27 mouse cellular contexts compared by ENCODE assay signal in the genomic region with DNA sequence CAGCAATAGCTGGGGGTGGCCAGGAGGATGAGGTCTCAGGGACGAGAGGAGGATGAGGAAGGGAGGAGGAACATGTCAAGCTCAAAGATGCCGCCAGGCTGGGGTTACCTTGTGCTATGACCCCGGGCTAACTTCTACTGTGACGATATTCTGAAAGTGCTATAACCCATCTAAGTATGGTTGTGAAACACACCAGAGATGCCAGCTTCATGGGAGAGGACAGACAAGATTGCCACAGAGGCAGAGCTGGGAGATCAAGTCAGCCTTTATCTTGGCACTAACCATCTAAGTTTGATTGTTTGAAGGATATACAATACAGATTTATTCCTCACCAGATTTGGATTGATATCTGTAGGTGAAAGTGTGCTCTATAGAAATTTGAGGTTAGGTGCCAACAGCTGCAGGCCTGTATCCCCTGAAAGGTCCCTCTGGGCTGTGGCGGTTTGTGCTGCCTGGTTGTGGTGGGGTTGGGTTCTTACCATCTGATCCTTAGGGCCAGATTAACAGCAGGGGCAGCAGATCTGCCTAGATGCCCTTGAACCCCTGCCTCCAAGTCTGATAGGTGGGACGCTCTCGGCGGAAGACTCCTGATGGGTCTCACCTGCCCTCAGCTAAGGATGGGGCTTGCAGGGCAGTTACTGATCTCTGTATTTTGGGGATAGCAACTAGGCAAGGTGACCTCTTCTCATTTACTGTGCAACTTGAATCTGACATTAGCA. TPM values are rescaled to one million over a fixed set of nuclear protein-coding genes. Genes with fewer than 3 reads are reported as not detected.
A peak's percentile ranks its signal among the peaks of the same experiment; 100 is the strongest.
DNase-seq lines count a peak whose midpoint lies in the region; ATAC-seq and TF ChIP-seq lines count a peak whose summit lies in the region.
"Had no signal": no experiment of that assay in that cellular context is flagged by ENCODE, and none has a peak within 500 bp of the region (broad histone marks: within the 10 kb centered on the region; RNA-seq: fewer than 3 reads in every experiment).

No protein-coding gene starts in this region.

- DNase-seq in heart, adult 11 months = peak; percentile 64
- no peak for DNase-seq in heart, adult 9 months (ENCODE audit: low spot score in 2 of 2)
- peak; percentile 74 for DNase-seq in liver, adult 2 months (ENCODE audit: extremely low read depth, low read depth, low spot score)
- no peak for DNase-seq in gastrocnemius, postnatal 14 days
- DNase-seq: adrenal gland, adult 8-10 months; adrenal gland, postnatal 25 days; cerebellum, adult 11-12 months; cerebellum, adult 8-10 months; cerebellum, postnatal 10 days; cerebellum, postnatal 36 days; embryo, embryonic 11 days; gastrocnemius, postnatal 10 days; heart, postnatal 36 days had no signal

- no peak for TF ChIP-seq CTCF in liver, adult 2 months (IDR thresholded peaks at IDR 0.05; ENCODE audit: low read depth, low read length)

- no peak overlapping the region for H3K4me2 ChIP-seq in liver, embryonic 12.5 days
- H3K4me2 ChIP-seq: embryonic facial prominence, embryonic 13.5 days; forebrain, embryonic 13.5 days; heart, embryonic 13.5 days; hindbrain, embryonic 14.5 days had no signal

- no peak overlapping the region for H3K27ac ChIP-seq in liver, adult 2 months (replicated peaks; ENCODE audit: insufficient read depth, low read depth, low read length)
- no peak overlapping the region for H3K27ac ChIP-seq in liver, embryonic 12.5 days
- H3K27ac ChIP-seq: embryonic facial prominence, embryonic 10.5 days; embryonic facial prominence, embryonic 13.5 days; forebrain, embryonic 10.5 days; forebrain, embryonic 13.5 days; heart, embryonic 13.5 days; hindbrain, embryonic 14.5 days; hindbrain, postnatal 0 days had no signal

- peaks cover 2% of the 10 kb centered on the region; the same call in 1 of the 2 replicates for H3K4me1 ChIP-seq in liver, adult 2 months (ENCODE audit: control insufficient read depth, insufficient read depth, low read length)
- no peaks in the 10 kb centered on the region for H3K4me1 ChIP-seq in liver, embryonic 12.5 days
- H3K4me1 ChIP-seq: embryonic facial prominence, embryonic 13.5 days; forebrain, embryonic 10.5 days; forebrain, embryonic 13.5 days had no signal

- TF ChIP-seq POLR2A in liver, adult 2 months (IDR thresholded peaks at IDR 0.05; ENCODE audit: extremely low read depth, insufficient read depth, low read length) = no peak

- ATAC-seq in liver, embryonic 12.5 days = no peak
- ATAC-seq in granulocyte monocyte progenitor cell, adult 5-6 weeks (replicated peaks; ENCODE audit: poor library complexity, severe bottlenecking) = 0 out of 2 replicates have a peak, but pooled peaks have one; percentile 17
- ATAC-seq: activated CD4-positive, CD25-positive, alpha-beta regulatory T cell, adult 4 months; forebrain, embryonic 13.5 days; forebrain, embryonic 16.5 days; hindbrain, postnatal 0 days; inflammation-experienced regulatory T-cells, adult 6 months; intestine, embryonic 16.5 days had no signal

- no peak overlapping the region for H3K4me3 ChIP-seq in liver, adult 2 months (ENCODE audit: insufficient read depth, low read depth, low read length)
- no peak overlapping the region for H3K4me3 ChIP-seq in liver, embryonic 12.5 days
- H3K4me3 ChIP-seq: embryonic facial prominence, embryonic 10.5 days; embryonic facial prominence, embryonic 13.5 days; erythroblast, embryonic 14.5 days; forebrain, embryonic 10.5 days; forebrain, embryonic 13.5 days; heart, embryonic 13.5 days had no signal

- intact Hi-C loops in gastrocnemius, postnatal 14 days (cut with DNase I; ENCODE audit: low total_unique reads) = no loop called here

- H3K79me2 ChIP-seq in liver, adult 2 months (ENCODE audit: control insufficient read depth, insufficient read depth, low read length) = peaks cover 15% of the 10 kb centered on the region; the same call in 1 of the 2 replicates

- WGBS in liver, adult 2 months = 56% methylated on average over 8 of the region's 8 CpGs
- WGBS in liver, embryonic 12.5 days (ENCODE audit: insufficient replicate concordance) = 80% methylated on average over 8 of the region's 8 CpGs

- H3K36me3 ChIP-seq in liver, adult 2 months (ENCODE audit: control insufficient read depth, insufficient read depth, low read length) = no peaks in the 10 kb centered on the region
- no peaks in the 10 kb centered on the region; the same call in 1 of the 2 replicates for H3K36me3 ChIP-seq in liver, embryonic 12.5 days
- H3K36me3 ChIP-seq: embryonic facial prominence, embryonic 10.5 days; embryonic facial prominence, embryonic 13.5 days; forebrain, embryonic 10.5 days; heart, embryonic 13.5 days had no signal

- H3K9me3 ChIP-seq in liver, embryonic 12.5 days (replicated peaks) = no peaks in the 10 kb centered on the region
- H3K9me3 ChIP-seq: embryonic facial prominence, embryonic 10.5 days; embryonic facial prominence, embryonic 13.5 days; forebrain, embryonic 10.5 days; forebrain, embryonic 13.5 days; heart, embryonic 13.5 days had no signal

- no peak overlapping the region for H3K9ac ChIP-seq in liver, adult 2 months (ENCODE audit: low read depth, low read length)
- H3K9ac ChIP-seq in liver, embryonic 12.5 days = no peak overlapping the region
- H3K9ac ChIP-seq: embryonic facial prominence, embryonic 13.5 days; forebrain, embryonic 13.5 days; heart, embryonic 13.5 days; hindbrain, embryonic 14.5 days had no signal

- H3K27me3 ChIP-seq in liver, adult 2 months (ENCODE audit: control insufficient read depth, insufficient read depth, low read length) = no peaks in the 10 kb centered on the region
- H3K27me3 ChIP-seq in liver, embryonic 12.5 days (replicated peaks) = no peaks in the 10 kb centered on the region
- H3K27me3 ChIP-seq: embryonic facial prominence, embryonic 13.5 days; forebrain, embryonic 13.5 days; heart, embryonic 13.5 days had no signal

RNA-seq across cellular contexts. Expression of gene Dera, which starts 18.7 kb away (rescaled TPM):
- 83.4 and 103 TPM in 2 replicates for total RNA-seq in liver, adult 2 months (2014; rRNA removed)
- 42.8 and 47.1 TPM in 2 replicates for polyA plus RNA-seq in liver, adult 2 months (2012; rRNA removed)
- 60.1 and 63.6 TPM in 2 replicates for polyA plus RNA-seq in liver, embryonic 12.5 days (2016; fragmentation: Nextera tagmentation; extraction: Ambion mirVana)
- total RNA-seq in granulocyte monocyte progenitor cell, adult 5-6 weeks (2014; fragmentation: Nextera tagmentation) = 46.0 and 48.5 TPM in 2 replicates
- total RNA-seq in granulocyte monocyte progenitor cell, adult 5-6 weeks (2017) = 113 and 143 TPM in 2 replicates
- total RNA-seq in gastrocnemius, postnatal 14 days (2021) = 10 to 100 TPM; 10.7 to 12.3 TPM

RNA-seq across cellular contexts. Expression of gene Strap, which starts 38.2 kb away (rescaled TPM):
- total RNA-seq in liver, adult 2 months (2014; rRNA removed) = 47.1 and 50.1 TPM in 2 replicates
- 26.8 and 33.7 TPM in 2 replicates for polyA plus RNA-seq in liver, adult 2 months (2012; rRNA removed)
- polyA plus RNA-seq in liver, embryonic 12.5 days (2016; fragmentation: Nextera tagmentation; extraction: Ambion mirVana) = 130 and 131 TPM in 2 replicates
- total RNA-seq in granulocyte monocyte progenitor cell, adult 5-6 weeks (2014; fragmentation: Nextera tagmentation) = 116 and 121 TPM in 2 replicates
- total RNA-seq in granulocyte monocyte progenitor cell, adult 5-6 weeks (2017) = 155 and 171 TPM in 2 replicates
- total RNA-seq in gastrocnemius, postnatal 14 days (2021) = 10 to 100 TPM; 72.1 to 73.9 TPM

Comparison
In these comparisons a context has a peak if more than half of its experiments do, and no peak if none do; other contexts are left out.
1. DNase-seq: peak in heart, adult 11 months (single experiment) and liver, adult 2 months (single experiment); none in heart, adult 9 months (0 of 2) and gastrocnemius, postnatal 14 days (single experiment).